Mouse (Mus musculus) heart, embryonic 15.5 days (tissue): ENCODE measurements at regions not wholly inside any gene's neighbourhood (a gene's known extent, or its start where the extent isn't known, plus 50 kb on each side); places are given as distances from the start of the nearest gene placed in this dataset.

Source experiments
- ATAC-seq: fragments of 200-750 bp; cut with Nextera tagmentation; replicated peaks from 2 replicates; pipeline ENCODE4 v1.8.0; 2017; ENCODE audit warnings: low read depth, moderate TSS enrichment; ENCODE audit not compliant: insufficient number of reproducible peaks, insufficient read depth, low FRiP score
- H3K27ac ChIP-seq: fragments of 300-500 bp; sonication (generic); 2 replicates; pipeline ENCODE4 v1.5.1; 2015; ENCODE audit warnings: mild to moderate bottlenecking, inconsistent platforms
- H3K27me3 ChIP-seq: fragments of 300-500 bp; sonication (generic); 2 replicates; pipeline ENCODE4 v1.6.1; 2015; ENCODE audit warnings: inconsistent platforms
- H3K36me3 ChIP-seq: fragments of 300-500 bp; sonication (generic); 2 replicates; pipeline ENCODE4 v1.6.1; 2015; ENCODE audit warnings: mild to moderate bottlenecking, inconsistent platforms
- H3K4me1 ChIP-seq: fragments of 300-500 bp; sonication (generic); replicated peaks from 2 replicates; pipeline ENCODE4 v1.6.1; 2015; ENCODE audit warnings: inconsistent platforms
- H3K4me2 ChIP-seq: fragments of 300-500 bp; sonication (generic); 2 replicates; pipeline ENCODE4 v1.6.1; 2015; ENCODE audit warnings: inconsistent platforms, mild to moderate bottlenecking, moderate library complexity
- H3K4me3 ChIP-seq: fragments of 300-500 bp; sonication (generic); 2 replicates; pipeline ENCODE4 v1.5.1; 2015; ENCODE audit warnings: mild to moderate bottlenecking, inconsistent platforms
- H3K9ac ChIP-seq: fragments of 300-500 bp; sonication (generic); 2 replicates; pipeline ENCODE4 v1.6.1; 2015; ENCODE audit warnings: mild to moderate bottlenecking, inconsistent platforms
- H3K9me3 ChIP-seq: fragments of 300-500 bp; sonication (generic); replicated peaks from 2 replicates; pipeline ENCODE4 v1.6.1; 2016; ENCODE audit warnings: inconsistent platforms
- WGBS: fragments of 180-500 bp; shearing (Covaris S2); methylation state at CpG from one replicate; pipeline ENCODE4 v1.1.7; 2015; ENCODE audit warnings: mixed read lengths; 5-methylcytosine and 5-hydroxymethylcytosine counted together

DNA sequence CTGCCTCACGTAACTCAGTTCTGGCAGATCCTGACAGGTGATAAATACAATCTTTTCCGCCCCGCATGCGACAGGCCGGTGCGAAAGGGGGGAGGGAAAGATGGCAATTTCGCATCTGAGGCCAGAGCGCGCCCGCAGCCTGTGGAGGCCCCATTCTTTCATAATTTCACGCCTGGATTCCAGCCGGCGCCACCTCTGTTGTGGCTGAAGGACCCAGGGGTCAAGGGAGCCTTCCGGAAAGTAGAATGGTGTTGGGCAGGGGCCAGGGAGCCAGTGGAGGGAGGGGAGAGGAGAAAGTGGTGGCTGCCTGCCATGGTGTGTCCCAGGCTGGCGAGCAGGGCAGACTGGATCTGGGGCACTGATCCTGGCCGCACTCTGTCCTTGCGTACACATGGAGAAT lies 224.5 kb downstream of the Gm26897 start:
- H3K4me1 ChIP-seq = no peaks in the 10 kb centered on the region
- no peaks in the 10 kb centered on the region for H3K36me3 ChIP-seq
- H3K27ac ChIP-seq = no peak overlapping the region
- no peak overlapping the region for H3K4me3 ChIP-seq
- peaks cover 22% of the 10 kb centered on the region for H3K27me3 ChIP-seq
- 58% methylated on average over 17 of the region's 17 CpGs for WGBS
- H3K9me3 ChIP-seq = no peaks in the 10 kb centered on the region
- ATAC-seq = no peak
- no peak overlapping the region for H3K4me2 ChIP-seq
- H3K9ac ChIP-seq = no peak overlapping the region

DNA sequence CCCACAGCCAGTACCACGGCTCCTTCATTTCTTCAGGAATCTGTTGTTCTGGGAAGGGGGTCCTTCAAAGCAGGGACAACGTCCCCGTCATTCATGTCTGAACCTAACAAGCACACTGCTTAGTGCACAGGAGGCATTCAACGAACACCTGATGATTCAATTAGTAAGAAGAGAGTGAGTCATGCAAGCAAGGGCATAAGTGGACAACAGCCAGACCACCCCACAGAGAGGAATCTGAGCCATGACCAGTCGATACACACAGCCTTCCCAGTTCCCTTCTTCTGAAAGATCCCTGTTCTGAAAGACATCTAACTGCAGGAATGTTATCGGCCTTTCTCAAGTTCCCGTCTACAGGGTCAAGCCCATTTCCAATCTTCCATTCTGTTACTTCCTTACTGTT lies 231.6 kb downstream of the Gm26897 start:
- no peaks in the 10 kb centered on the region for H3K36me3 ChIP-seq
- no peak overlapping the region for H3K4me3 ChIP-seq
- 84% methylated on average over 7 of the region's 7 CpGs for WGBS
- H3K4me1 ChIP-seq = no peaks in the 10 kb centered on the region
- no peak overlapping the region for H3K4me2 ChIP-seq
- ATAC-seq = no peak
- no peak overlapping the region for H3K9ac ChIP-seq
- no peak overlapping the region for H3K27ac ChIP-seq
- H3K27me3 ChIP-seq = peaks cover 5% of the 10 kb centered on the region; the same call in 1 of the 2 replicates
- no peaks in the 10 kb centered on the region for H3K9me3 ChIP-seq

DNA sequence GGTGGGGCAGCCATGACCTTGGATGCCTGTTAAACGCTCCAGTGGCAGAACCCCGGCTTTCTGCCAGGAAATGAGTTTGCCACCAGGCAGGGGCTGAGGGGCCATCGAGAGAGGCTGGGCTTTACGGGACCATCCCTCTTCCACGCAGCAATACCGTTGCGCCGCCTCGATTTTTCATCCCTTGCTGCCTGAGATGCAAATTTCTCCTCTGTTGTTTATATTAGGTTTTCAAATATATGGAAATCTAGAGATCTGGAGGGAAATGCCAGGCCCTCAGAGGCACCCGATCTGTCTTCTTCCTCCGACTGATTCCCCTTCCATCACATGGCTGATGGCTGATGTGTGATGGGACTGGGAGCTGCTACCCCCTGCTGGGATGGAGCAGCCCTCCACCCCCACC lies 234.4 kb downstream of the Gm26897 start:
- 72% methylated on average over 11 of the region's 11 CpGs for WGBS
- Histone ChIP-seq H3K4me3 (no peak overlapping the region), H3K9ac (no peak overlapping the region), H3K4me2 (no peak overlapping the region), H3K36me3 (no peaks in the 10 kb centered on the region), H3K27ac (no peak overlapping the region), H3K4me1 (no peaks in the 10 kb centered on the region), H3K9me3 (no peaks in the 10 kb centered on the region), H3K27me3 (peaks cover 5% of the 10 kb centered on the region; the same call in 1 of the 2 replicates)
- no peak for ATAC-seq

DNA sequence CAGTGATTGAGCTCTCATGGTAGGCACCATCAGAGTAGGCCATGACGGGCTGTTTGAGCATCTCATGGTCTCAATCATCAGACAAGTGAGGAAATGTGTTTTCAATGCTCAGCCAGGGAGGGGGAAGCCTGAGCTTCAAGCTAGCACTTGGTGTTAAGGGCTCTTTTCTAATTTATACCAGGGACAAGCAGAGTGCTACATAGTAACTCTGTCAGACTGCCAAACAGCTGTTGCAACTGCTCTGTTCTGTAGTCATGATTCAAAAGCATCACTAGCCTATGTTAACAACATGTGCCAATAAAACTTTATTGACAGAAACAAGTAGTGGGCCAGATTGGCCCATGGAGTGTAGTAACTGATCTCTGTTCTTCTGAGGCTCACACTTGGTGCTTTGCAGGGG lies 235.0 kb downstream of the Gm26897 start:
- no peak overlapping the region for H3K9ac ChIP-seq
- ATAC-seq = no peak
- WGBS = 75% methylated on average over 1 of the region's 1 CpGs

DNA sequence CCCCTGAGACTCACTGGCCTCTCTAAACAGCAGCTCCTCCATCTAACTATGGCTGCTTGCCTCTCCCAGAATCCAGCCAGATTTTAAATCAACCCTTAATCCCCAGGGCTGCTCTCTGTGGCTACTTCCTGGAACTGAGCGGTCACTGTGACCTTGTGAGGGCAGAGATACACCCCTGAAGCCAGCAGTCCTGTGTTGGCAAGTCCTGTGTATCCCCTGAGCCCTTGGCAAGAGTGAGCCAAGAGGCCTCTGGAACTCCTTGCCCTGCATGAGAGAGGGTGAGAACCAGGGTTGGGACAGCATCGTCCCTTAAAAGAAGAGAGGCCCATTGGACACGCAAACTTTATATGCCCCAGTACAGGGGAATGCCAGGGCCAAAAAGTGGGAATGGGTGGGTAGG lies 237.5 kb downstream of the Gm26897 start:
- Histone ChIP-seq H3K4me2 (no peak overlapping the region), H3K27me3 (peaks cover 5% of the 10 kb centered on the region; the same call in 1 of the 2 replicates), H3K4me1 (no peaks in the 10 kb centered on the region), H3K9me3 (no peaks in the 10 kb centered on the region), H3K4me3 (no peak overlapping the region), H3K27ac (no peak overlapping the region), H3K36me3 (no peaks in the 10 kb centered on the region), H3K9ac (no peak overlapping the region)
- no peak for ATAC-seq
- WGBS = 71% methylated on average over 3 of the region's 3 CpGs

More for the DNA sequence above, 235.0 kb downstream of the Gm26897 start:
- Histone ChIP-seq H3K4me2 (no peak overlapping the region), H3K4me3 (no peak overlapping the region), H3K4me1 (no peaks in the 10 kb centered on the region), H3K36me3 (no peaks in the 10 kb centered on the region), H3K27me3 (peaks cover 5% of the 10 kb centered on the region; the same call in 1 of the 2 replicates), H3K9me3 (no peaks in the 10 kb centered on the region), H3K27ac (no peak overlapping the region)

DNA sequence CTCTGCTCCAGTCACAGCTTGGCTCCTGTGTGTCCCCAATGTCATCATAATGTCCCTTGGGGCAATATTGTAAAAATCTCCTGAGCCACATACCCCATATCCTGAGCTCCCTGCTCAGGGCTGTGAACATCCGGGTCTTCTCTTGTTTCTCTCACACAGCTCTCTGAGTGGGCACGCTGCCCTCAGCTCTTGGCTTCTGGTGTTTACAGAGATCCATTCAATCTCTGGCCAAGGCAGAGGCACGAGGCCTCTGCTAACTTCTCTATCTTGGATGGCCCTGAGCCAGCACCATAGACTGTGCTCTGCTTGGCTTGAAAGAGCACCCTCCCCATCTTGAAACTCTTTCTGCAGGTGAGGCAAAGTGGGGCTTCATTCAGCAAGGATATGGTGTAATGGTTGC lies 238.2 kb downstream of the Gm26897 start:
- H3K9ac ChIP-seq = no peak overlapping the region

DNA sequence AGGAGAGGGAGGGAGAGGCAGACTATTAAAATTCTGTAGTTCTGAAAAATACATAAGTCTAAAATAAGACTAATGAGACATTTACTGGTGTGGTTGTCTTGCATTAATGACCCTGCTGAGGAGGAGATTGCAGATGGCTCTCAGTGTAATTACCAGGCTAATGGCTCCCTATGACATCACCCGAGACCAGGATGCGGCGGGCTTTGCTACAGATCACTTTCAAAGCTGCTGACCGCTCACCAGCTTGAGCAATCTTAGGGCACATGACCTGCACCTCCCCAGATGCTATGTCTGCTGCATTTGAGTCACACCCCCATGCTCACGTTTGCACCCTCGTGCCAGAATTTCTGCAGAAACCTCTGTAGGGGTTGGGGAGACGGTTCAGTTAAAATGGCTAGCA lies 242.0 kb downstream of the Gm26897 start:
- ATAC-seq = no peak
- 47% methylated on average over 7 of the region's 7 CpGs for WGBS
- Histone ChIP-seq H3K27ac (no peak overlapping the region), H3K36me3 (no peaks in the 10 kb centered on the region), H3K4me1 (no peaks in the 10 kb centered on the region), H3K4me3 (no peak overlapping the region), H3K27me3 (no peaks in the 10 kb centered on the region), H3K4me2 (no peak overlapping the region), H3K9ac (no peak overlapping the region), H3K9me3 (no peaks in the 10 kb centered on the region)

More for the DNA sequence above, 238.2 kb downstream of the Gm26897 start:
- Histone ChIP-seq H3K27me3 (peaks cover 5% of the 10 kb centered on the region; the same call in 1 of the 2 replicates), H3K4me3 (no peak overlapping the region), H3K4me2 (no peak overlapping the region), H3K4me1 (no peaks in the 10 kb centered on the region), H3K36me3 (no peaks in the 10 kb centered on the region), H3K27ac (no peak overlapping the region), H3K9me3 (no peaks in the 10 kb centered on the region)
- ATAC-seq = no peak; the same call in 1 of the 2 replicates
- 50% methylated on average over 3 of the region's 3 CpGs for WGBS

DNA sequence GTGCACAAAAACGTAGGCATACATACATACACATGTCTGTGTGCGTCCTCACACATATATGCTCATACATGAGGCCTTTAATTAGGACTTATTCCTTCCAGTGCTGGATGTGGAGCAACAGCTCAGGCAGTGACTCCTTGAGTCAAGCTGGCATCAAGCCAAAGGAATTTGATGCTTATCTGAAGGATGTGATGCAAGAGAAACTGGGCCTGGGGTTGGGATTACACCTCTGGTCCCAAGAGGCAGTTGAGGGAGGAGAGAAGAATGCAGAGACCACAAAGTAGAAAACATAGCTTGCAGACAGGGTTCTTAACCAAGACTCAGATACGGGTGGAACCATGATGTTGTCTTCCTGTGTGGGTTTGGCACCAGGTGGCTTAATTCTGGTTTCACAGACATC lies 245.9 kb downstream of the Gm26897 start:
- H3K9ac ChIP-seq = no peak overlapping the region
- no peaks in the 10 kb centered on the region for H3K36me3 ChIP-seq
- no peak for ATAC-seq
- no peak overlapping the region for H3K4me2 ChIP-seq
- WGBS = 76% methylated on average over 3 of the region's 3 CpGs
- H3K27ac ChIP-seq = no peak overlapping the region
- H3K9me3 ChIP-seq = no peaks in the 10 kb centered on the region
- H3K4me3 ChIP-seq = no peak overlapping the region
- no peaks in the 10 kb centered on the region for H3K4me1 ChIP-seq
- no peaks in the 10 kb centered on the region for H3K27me3 ChIP-seq

DNA sequence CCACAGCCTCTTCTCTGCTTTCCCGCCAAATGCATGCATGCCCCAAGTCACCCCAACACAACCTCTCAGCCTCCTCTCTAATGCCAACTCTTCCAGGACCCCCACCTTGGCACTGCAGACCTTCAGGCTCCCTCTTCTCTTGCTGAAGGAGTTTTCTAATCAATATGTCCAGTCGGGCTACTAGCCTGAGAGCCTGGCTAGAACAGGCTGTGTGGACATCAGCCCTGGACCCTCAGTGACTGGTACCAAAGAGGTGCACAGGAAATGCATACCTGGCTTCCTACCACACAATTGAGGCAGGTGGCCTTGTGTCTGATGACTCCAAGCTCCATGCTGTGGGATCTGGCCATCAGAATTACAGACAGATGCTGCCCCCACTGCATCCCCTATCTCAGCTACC lies 248.4 kb downstream of the Gm26897 start:
- Histone ChIP-seq H3K27me3 (no peaks in the 10 kb centered on the region), H3K36me3 (no peaks in the 10 kb centered on the region), H3K4me3 (no peak overlapping the region), H3K4me2 (no peak overlapping the region), H3K4me1 (no peaks in the 10 kb centered on the region), H3K9me3 (no peaks in the 10 kb centered on the region), H3K27ac (no peak overlapping the region), H3K9ac (no peak overlapping the region)
- WGBS = 79% methylated on average over 2 of the region's 2 CpGs
- ATAC-seq = no peak

DNA sequence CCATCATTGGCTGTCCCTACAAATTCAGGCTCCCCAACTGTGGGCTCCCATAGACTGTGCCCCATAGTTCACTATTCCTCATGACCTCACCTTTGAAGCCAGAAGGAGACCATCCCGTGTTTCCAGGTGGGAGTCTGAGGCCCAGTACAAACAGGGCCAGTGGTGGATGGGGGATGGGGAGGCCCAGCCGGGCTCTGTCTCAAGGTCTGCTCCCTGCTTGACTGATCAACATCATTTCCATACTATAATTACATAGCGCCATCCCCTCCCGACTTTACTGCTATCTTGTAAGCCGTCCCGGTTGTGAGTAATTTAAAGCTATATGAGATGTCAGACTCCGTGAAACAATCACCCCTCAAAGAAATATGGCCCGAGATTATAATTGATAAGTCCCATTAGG lies 252.3 kb downstream of the Gm26897 start:
- Histone ChIP-seq H3K4me1 (no peaks in the 10 kb centered on the region), H3K36me3 (no peaks in the 10 kb centered on the region), H3K9ac (no peak overlapping the region), H3K9me3 (no peaks in the 10 kb centered on the region), H3K4me2 (no peak overlapping the region), H3K27me3 (0 out of 2 replicates have a peak, but pooled peaks cover 3% of the 10 kb centered on the region), H3K27ac (no peak overlapping the region), H3K4me3 (no peak overlapping the region)
- WGBS = 73% methylated on average over 8 of the region's 8 CpGs
- no peak for ATAC-seq

DNA sequence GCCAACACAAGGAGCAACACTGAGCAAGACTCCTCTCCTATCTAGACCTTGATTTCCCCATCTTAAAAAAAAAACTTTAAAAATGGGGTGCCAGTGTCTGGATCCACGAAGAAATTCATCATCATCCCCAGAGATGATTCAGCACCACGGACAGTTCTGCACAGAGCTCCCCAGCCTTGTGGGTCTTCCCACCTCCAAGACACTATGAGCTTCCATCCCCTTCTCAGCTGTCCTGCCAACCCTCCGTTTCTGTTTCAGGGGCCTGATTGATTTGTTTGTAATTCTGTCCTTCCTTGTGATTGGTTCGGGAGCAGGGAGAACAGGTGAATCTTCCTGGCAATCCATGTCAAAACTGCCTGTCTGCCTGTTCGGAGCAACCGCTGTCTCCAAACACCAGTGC lies 253.3 kb downstream of the Gm26897 start:
- Histone ChIP-seq H3K4me3 (no peak overlapping the region), H3K36me3 (no peaks in the 10 kb centered on the region)

DNA sequence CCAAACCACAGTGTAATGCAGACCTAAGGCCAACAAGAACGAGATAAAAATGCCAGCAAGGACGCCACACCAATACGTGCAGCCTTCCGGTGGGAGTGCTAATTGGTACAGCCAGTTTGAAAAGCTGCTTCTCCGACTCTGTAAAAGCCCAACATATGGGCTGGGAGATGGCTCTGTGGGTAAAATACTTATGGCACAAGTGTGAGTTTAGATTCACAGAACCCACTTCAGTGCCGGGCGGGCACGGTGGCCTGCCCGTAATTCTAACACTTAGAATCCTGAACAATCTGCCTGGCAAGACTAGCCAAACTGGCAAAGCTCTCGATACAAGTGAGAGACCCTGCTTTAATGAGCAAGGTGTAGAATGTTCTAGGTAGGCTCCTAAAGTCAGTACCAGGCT lies 258.1 kb downstream of the Gm26897 start:
- Histone ChIP-seq H3K9ac (no peak overlapping the region), H3K36me3 (no peaks in the 10 kb centered on the region), H3K9me3 (no peaks in the 10 kb centered on the region), H3K4me3 (no peak overlapping the region), H3K4me1 (no peaks in the 10 kb centered on the region), H3K4me2 (no peak overlapping the region), H3K27me3 (peaks cover 14% of the 10 kb centered on the region; the same call in 1 of the 2 replicates), H3K27ac (no peak overlapping the region)
- 77% methylated on average over 10 of the region's 10 CpGs for WGBS
- ATAC-seq = no peak

More for the DNA sequence above, 253.3 kb downstream of the Gm26897 start:
- H3K27ac ChIP-seq = no peak overlapping the region
- no peaks in the 10 kb centered on the region for H3K4me1 ChIP-seq
- 46% methylated on average over 6 of the region's 6 CpGs for WGBS
- H3K9me3 ChIP-seq = no peaks in the 10 kb centered on the region
- H3K4me2 ChIP-seq = no peak overlapping the region
- H3K9ac ChIP-seq = no peak overlapping the region
- H3K27me3 ChIP-seq = 0 out of 2 replicates have a peak, but pooled peaks cover 3% of the 10 kb centered on the region
- no peak for ATAC-seq
